Mouse (Mus musculus): ENCODE results near the gene Lurap1l.

GRCm38 (mm10) chr4:80891004-80891403 lies 19.4 kb upstream of the Lurap1l start:
- no peak for TF ChIP-seq CTCF (conservative IDR thresholded peaks at IDR 0.05; ENCODE audit: insufficient read depth, insufficient read length, low read depth, low read length)
- TF ChIP-seq POLR2A (IDR thresholded peaks at IDR 0.05; ENCODE audit: low read depth, low read length), result no peak

Data from kidney, adult 2 months (tissue).